Mouse (Mus musculus) thymus, postnatal 0 days (tissue): ENCODE data around the gene Noc3l. TPM values are rescaled to one million over a fixed set of nuclear protein-coding genes. Genes with fewer than 3 reads are reported as not detected.

Experiments
- DNase-seq: peaks from one replicate; pipeline ENCODE4 v3.0.0-alpha.2; 2015; ENCODE audit warnings: low spot score
- polyA plus RNA-seq: library from polyadenylated mRNA; unstranded; fragments of >200 nt; fragmentation: Nextera tagmentation; extraction: Ambion mirVana; gene quantifications from 2 replicates; pipeline ENCODE4 v1.2.1, GENCODE M21; 2015

The Noc3l gene
- polyA plus RNA-seq, 1 experiment from 2014 or later = 5.6 TPM

GRCm38 (mm10) chr19:38758685-38759472, 60.2 kb downstream of the Noc3l start:
- DNase-seq = no peak

DNA sequence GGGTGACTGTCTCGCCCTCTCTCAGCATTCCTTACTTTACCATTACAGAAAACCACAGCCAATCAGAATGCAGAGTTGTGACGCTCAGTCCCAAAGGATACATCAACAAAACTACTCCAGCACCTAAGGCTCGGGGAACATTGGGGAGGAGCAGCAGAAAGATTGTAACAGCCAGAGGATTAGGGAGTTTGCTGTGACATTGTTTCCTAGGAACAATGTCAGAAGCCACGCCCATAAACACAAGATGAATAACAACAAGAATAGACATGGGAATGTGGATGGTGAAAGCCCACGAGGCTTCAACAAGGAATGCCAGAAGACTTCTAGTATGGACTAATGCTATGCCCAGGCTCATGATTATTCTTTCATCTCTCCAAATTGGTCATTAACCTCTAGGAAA, 61.0 kb downstream of the Noc3l start:
- no peak for DNase-seq

GRCm38 (mm10) chr19:38757161-38757560, 61.9 kb downstream of the Noc3l start:
- no peak for DNase-seq

DNA sequence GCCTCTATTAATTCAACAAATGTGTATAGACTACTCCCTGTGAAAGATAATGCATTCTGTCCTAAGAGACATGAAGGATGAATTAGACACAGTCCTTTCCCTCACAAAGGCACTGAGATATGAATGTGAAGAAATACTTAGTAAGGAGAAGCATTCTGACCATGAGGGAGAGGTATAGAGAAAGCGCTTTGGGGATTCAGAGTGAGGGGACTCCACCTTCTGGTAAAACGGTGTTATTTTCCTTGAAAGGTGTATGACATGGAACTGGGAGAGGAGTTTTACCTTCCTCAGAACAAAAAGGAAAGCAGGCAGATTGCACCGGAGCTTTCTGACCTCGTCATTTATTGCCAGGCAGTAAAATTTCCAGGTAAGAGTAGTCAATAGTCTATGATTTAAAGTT, 68.8 kb downstream of the Noc3l start:
- DNase-seq = peak; percentile 16

DNA sequence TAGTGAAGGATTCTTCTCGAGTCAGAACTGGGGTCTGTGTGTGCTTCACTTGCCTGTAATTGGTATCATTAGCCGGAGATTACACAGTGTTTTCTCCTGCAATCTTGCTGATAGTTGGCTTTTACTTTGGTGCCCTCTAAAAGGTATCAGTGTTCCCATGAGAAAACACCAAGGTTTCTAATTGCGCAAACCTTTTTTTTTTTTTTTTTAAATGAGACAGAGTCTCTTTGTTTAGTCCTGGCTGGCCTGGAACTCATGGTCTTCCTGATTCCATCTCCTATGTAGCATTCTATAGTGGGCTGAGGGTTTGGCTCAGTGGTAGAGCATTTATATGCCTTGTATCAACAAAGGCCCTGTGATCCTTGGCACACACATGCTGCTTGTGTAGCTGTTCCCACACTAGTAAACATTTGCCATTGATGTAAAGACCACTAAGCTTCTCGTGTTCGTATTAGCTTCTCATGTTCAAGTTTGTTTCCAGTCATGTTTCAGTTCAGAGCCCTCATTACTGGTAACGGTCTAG, 72.5 kb downstream of the Noc3l start:
- no peak for DNase-seq

DNA sequence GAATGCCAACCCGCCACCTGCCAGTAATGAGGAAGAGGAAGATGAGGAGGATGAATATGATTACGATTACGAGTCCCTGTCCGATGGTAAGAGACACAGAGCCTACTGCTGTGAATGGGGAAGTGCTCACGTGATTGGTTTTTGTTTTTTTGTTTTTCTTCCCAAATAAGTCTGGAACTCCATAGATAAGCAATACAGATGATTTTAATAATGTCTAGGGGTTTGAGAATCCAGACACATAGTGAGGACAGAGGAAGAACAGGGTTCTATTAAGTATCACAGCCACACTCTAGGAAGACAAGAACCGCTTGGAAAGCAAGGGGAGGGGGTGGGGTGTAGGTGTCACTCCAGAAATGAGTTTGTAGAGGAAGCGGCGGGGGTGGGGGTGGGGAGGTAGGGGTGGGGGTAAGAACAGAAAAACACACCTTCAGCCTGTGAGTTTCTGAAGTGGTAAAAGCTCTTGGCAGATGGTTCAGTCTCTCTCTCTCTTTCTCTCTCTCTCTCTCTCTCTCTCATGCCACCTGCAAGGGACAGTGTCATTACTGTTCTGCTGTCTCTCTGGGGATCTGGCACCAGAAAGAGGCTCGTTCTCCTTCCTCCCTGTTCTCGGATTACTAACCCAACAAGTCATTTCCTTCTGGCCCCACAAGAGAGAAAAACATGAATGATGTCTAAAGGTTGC, 73.1 kb downstream of the Noc3l start:
- DNase-seq = peak; percentile 61

- DNase-seq = no peak
Observed at GRCm38 (mm10) chr19:38744546-38744945, 74.5 kb downstream of the Noc3l start.

Other genes starting within 250 kb of the Noc3l start
- 0.71 and 0.90 TPM in 2 replicates for gene Tbc1d12, start 17.3 kb upstream of the Noc3l start, polyA plus RNA-seq
- gene Hells, start 111.7 kb upstream of the Noc3l start, polyA plus RNA-seq = 56.6 and 70.6 TPM in 2 replicates
- gene Cyp2c55, start 187.8 kb upstream of the Noc3l start, polyA plus RNA-seq = 0.07 TPM in 1 of 2 replicates, not detected in the other
- not detected in 2 replicates for gene Cyp2c65, start 241.8 kb upstream of the Noc3l start, polyA plus RNA-seq